In the genomic region with DNA sequence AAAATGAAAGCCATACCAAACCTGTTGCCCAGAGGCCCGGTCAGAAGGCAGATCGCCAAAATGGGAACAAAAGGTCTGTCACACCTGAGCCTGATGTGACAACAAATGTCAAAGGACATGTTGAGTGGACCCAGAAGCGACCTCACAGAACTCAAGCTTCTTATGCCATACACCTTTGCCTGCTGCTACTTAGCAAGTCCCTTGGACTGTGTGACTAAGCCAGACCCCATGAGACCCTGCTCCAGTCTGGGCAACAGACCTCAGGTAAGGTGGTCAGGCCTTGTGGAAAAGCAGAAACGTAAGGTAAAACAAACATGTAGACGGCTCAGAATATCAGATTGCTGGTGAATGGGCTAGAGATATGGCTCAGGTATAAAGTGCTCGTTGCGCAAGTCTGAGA, we compare ENCODE assay signal across 21 mouse cellular contexts.
DNase-seq lines count a peak whose midpoint lies in the region; ATAC-seq lines count a peak whose summit lies in the region.
"Had no signal": no experiment of that assay in that cellular context is flagged by ENCODE, and none has a peak within 500 bp of the region (broad histone marks: within the 10 kb centered on the region; RNA-seq: fewer than 3 reads in every experiment).

No protein-coding gene starts in this region.

- no peak overlapping the region for H3K27ac ChIP-seq in heart, embryonic 12.5 days (ENCODE audit: poor library complexity, severe bottlenecking)
- H3K27ac ChIP-seq in heart, embryonic 10.5 days = no peak overlapping the region
- no peak overlapping the region for H3K27ac ChIP-seq in midbrain, embryonic 11.5 days (ENCODE audit: low read depth, low read length)
- no peak overlapping the region for H3K27ac ChIP-seq in midbrain, embryonic 14.5 days (replicated peaks; ENCODE audit: low read depth, low read length)

- no peaks in the 10 kb centered on the region for H3K27me3 ChIP-seq in heart, embryonic 12.5 days (replicated peaks)
- H3K27me3 ChIP-seq in heart, embryonic 10.5 days (ENCODE audit: insufficient read depth, poor library complexity, severe bottlenecking) = no peaks in the 10 kb centered on the region; the same call in 1 of the 2 replicates
- H3K27me3 ChIP-seq in midbrain, embryonic 11.5 days (ENCODE audit: control insufficient read depth, insufficient read depth, low read length) = no peaks in the 10 kb centered on the region
- H3K27me3 ChIP-seq in midbrain, embryonic 14.5 days (ENCODE audit: control insufficient read depth, insufficient read depth, low read length) = no peaks in the 10 kb centered on the region
- H3K27me3 ChIP-seq: CH12.LX, Patski had no signal

- intact Hi-C loops in heart, postnatal 14 days (cut with DNase I) = no loop called here

- peaks cover 9% of the 10 kb centered on the region for H3K4me1 ChIP-seq in heart, embryonic 12.5 days (replicated peaks)
- peaks cover 18% of the 10 kb centered on the region for H3K4me1 ChIP-seq in heart, embryonic 10.5 days
- peaks cover 3% of the 10 kb centered on the region; the same call in 1 of the 2 replicates for H3K4me1 ChIP-seq in midbrain, embryonic 11.5 days (ENCODE audit: control insufficient read depth, insufficient read depth, low read length)
- H3K4me1 ChIP-seq in midbrain, embryonic 14.5 days (ENCODE audit: control insufficient read depth, insufficient read depth, low read length) = 0 out of 2 replicates have a peak, but pooled peaks cover 4% of the 10 kb centered on the region

- no peak overlapping the region for H3K4me2 ChIP-seq in heart, embryonic 12.5 days
- H3K4me2 ChIP-seq in midbrain, embryonic 11.5 days = no peak overlapping the region
- no peak overlapping the region for H3K4me2 ChIP-seq in midbrain, embryonic 14.5 days (ENCODE audit: low read length)

- H3K9me3 ChIP-seq in heart, embryonic 12.5 days (replicated peaks) = no peaks in the 10 kb centered on the region; the same call in 1 of the 2 replicates
- no peaks in the 10 kb centered on the region for H3K9me3 ChIP-seq in heart, embryonic 10.5 days
- H3K9me3 ChIP-seq in midbrain, embryonic 11.5 days (ENCODE audit: control insufficient read depth, low read length) = no peaks in the 10 kb centered on the region; the same call in 1 of the 2 replicates
- no peaks in the 10 kb centered on the region for H3K9me3 ChIP-seq in midbrain, embryonic 14.5 days (ENCODE audit: control insufficient read depth, low read length)

- H3K36me3 ChIP-seq in heart, embryonic 12.5 days = no peaks in the 10 kb centered on the region
- no peaks in the 10 kb centered on the region for H3K36me3 ChIP-seq in heart, embryonic 10.5 days
- H3K36me3 ChIP-seq in midbrain, embryonic 11.5 days (ENCODE audit: control insufficient read depth, insufficient read depth, low read length) = no peaks in the 10 kb centered on the region
- H3K36me3 ChIP-seq in midbrain, embryonic 14.5 days (ENCODE audit: control insufficient read depth, insufficient read depth, low read length) = no peaks in the 10 kb centered on the region
- H3K36me3 ChIP-seq: G1E had no signal

- peak; percentile 64 for DNase-seq in heart, adult 11 months
- peak; percentile 39 for DNase-seq in heart, embryonic 10.5 days (ENCODE audit: low spot score)
- DNase-seq in heart, postnatal 14 days = no peak
- peak; percentile 72 for DNase-seq in midbrain, embryonic 11.5 days (ENCODE audit: low spot score, missing footprints)
- no peak for DNase-seq in midbrain, embryonic 14.5 days
- DNase-seq: adrenal gland, adult 2 months; adrenal gland, adult 8-10 months; adrenal gland, postnatal 10 days; adrenal gland, postnatal 14 days; adrenal gland, postnatal 25 days; adrenal gland, postnatal 36 days; B cell, adult 2 months; cerebellum, adult 11 months; cerebellum, adult 11-12 months; cerebellum, adult 18-20 months had no signal

- ATAC-seq in heart, embryonic 12.5 days (ENCODE audit: insufficient number of reproducible peaks, low FRiP score) = no peak
- ATAC-seq in midbrain, embryonic 11.5 days (ENCODE audit: low FRiP score) = no peak
- ATAC-seq in midbrain, embryonic 14.5 days (ENCODE audit: low FRiP score, low TSS enrichment) = no peak
- ATAC-seq: activated CD4-positive, CD25-positive, alpha-beta regulatory T cell, adult 4 months; CD4-positive, CD25-positive, alpha-beta regulatory T cell, adult 4 months; Patski had no signal

- 84% methylated on average over 7 of the region's 7 CpGs for WGBS in heart, embryonic 12.5 days
- 84% methylated on average over 7 of the region's 7 CpGs for WGBS in heart, embryonic 10.5 days
- 94% methylated on average over 7 of the region's 7 CpGs for WGBS in midbrain, embryonic 11.5 days
- 93% methylated on average over 7 of the region's 7 CpGs for WGBS in midbrain, embryonic 14.5 days

- no peak overlapping the region for H3K4me3 ChIP-seq in heart, embryonic 12.5 days
- H3K4me3 ChIP-seq in heart, embryonic 10.5 days = no peak overlapping the region
- no peak overlapping the region for H3K4me3 ChIP-seq in midbrain, embryonic 11.5 days (ENCODE audit: low read depth, low read length)
- no peak overlapping the region for H3K4me3 ChIP-seq in midbrain, embryonic 14.5 days (replicated peaks; ENCODE audit: low read depth, low read length)

- no peak overlapping the region for H3K9ac ChIP-seq in heart, embryonic 12.5 days
- no peak overlapping the region for H3K9ac ChIP-seq in midbrain, embryonic 11.5 days (ENCODE audit: low read length)
- H3K9ac ChIP-seq in midbrain, embryonic 14.5 days (replicated peaks; ENCODE audit: low read length) = no peak overlapping the region

Comparison
In these comparisons a context has a peak if more than half of its experiments do, and no peak if none do; other contexts are left out.
1. DNase-seq: peak in heart, adult 11 months (single experiment), heart, embryonic 10.5 days (single experiment) and midbrain, embryonic 11.5 days (single experiment); none in heart, postnatal 14 days (0 of 2) and midbrain, embryonic 14.5 days (single experiment).